Mouse (Mus musculus): Measurements from ENCODE around the gene Slc13a3.
A peak's percentile ranks its signal among the peaks of the same experiment; 100 is the strongest.

Gene Slc13a3

DNA sequence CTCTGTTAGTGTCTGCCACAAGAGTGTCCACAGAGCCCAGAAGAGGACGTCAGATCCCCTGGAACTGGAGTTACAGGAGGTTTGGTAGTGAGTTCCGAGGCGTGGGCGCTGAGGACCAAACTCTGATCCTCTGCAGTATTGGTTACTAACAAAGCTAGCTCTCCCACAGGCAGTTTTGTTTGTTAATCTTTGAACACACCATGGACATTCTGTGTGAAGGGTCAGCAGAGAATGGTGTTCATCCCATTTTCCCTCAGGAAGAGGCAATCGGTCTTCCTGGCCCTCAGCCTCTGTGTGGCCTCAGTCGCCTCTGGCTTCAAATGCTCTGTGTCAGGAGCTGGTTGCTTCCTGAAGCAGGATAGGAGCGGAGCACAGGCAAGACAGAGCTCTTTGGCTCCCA, 2.4 kb upstream of the Slc13a3 start:
- DNase-seq, result no peak

DNA sequence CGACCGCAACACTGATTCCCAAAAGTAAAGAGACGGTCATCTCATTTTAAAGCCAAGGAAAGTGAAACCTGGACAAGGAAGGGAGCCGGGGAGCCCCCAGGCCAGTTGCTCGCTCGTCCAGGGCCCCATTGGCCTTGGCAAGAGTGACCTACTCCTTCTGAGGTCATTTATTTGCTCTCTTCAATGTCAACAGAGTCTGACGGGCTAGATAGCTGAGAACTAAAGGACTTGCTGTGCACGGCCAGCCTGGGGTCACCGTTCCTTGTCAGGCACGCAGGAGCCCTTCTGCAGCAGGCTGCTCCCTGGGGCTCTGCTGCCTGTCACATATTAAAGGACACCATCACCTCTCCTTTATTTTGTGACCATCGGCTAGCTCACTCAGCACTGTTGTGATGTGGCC, 1.1 kb downstream of the Slc13a3 start:
- no peak for DNase-seq

DNA sequence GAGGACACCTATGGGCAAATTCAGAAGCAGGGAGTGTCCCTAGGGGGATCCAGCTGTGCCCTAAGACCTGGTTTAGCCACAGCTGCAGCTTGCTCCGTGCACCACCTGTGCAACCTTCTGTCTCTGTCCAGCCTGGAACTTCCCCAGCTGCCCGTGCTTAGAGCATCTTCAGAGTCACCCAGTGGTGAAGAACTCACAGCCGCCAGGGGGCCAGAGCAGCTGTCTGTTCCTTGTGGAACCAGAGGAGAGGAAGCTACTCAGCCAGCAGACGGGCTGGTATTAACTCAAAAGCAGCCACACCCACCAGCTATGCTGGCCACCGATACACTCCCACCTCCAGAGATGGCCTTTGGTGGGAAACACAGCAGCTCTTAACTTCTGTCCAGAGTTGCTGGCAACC, 2.9 kb downstream of the Slc13a3 start:
- DNase-seq, result peak; percentile 38

DNA sequence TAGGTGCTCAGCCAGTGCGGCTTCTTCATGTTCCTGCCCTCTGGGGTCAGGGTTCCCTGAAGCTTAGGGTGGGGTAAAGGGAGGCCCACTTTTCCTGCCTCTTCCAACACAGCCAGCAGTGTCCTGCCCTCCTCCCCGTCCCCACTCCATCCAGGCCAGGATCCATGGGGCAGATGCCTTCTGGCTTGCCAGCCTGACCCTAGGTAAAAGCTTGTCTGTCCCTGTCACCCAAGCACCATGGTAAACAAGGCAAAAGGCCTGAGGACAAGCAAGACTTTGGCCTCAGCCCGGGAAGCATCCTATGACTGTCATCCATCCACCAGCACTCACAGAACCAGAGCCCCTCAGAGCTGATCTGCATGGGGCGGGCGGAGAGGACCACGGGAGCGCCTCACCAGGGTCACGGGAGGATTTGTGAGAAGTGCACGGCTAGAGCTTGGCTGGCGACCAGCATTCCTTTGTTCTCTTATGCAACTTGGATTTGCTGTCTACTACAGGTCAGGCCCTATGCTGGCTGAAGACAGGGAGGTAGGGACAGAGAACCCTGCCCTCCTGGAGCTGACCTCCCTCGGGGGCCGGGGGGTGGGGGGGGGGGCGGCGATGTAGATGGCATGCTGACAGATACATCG, 5.1 kb downstream of the Slc13a3 start:
- peak; percentile 50 for DNase-seq

DNA sequence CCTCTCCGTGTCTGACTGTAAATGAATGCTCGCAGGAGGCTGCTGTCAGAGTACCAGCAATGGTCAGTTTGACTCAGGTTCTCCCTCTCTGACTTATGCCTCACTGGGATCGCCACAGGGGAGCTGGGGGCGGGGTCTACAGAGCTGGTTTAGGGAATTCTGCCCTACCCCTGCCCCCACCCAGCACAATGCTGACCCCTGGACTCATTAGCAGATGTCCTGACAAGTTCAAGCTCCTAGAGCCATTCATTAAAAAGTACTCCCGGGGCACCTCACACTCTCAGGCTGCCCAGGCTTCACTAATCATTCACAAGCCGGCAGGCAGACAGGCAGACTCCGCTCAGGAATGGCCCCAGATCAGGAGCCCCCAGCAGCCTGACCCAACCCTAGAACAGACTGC, 13.4 kb downstream of the Slc13a3 start:
- no peak for DNase-seq

DNA sequence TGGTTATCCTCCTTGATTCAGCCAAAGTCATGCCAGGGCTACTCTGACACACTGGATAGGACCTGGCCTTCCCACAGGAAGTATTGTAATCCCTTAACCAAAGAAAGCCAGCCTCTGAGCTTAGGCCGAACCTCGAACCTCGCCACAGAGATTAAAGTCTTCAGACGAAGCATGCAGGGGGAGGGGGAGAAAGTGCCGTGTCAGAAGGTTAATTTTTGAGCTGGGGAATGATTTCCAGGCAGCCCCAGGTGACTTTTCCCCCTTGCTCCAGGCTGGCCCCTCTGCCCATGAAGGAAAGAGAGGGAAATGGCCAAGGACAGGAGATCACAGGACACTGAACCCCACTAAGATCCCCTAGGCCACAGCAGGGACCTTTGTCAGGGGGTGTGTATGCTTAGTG, 14.8 kb downstream of the Slc13a3 start:
- no peak for DNase-seq

DNA sequence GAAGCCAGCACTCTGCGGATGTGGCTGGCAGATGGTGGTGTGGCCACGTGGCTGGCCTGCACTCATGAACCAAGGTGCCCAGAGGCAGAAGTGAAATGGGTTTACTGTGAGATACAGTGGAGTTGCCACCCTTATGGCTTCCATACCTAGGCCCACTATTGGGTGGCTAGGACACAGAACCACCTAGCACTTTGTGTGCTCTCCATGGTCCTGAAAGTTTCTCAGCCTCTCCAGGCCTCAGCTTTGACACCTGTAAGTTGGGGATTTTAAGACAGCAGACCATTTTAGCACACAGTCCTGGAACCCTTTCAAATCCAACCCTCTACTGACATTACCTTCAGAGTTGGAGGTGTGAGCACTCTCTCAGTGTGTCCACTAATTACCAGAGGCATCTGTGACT, 16.3 kb downstream of the Slc13a3 start:
- peak; percentile 11 for DNase-seq

DNA sequence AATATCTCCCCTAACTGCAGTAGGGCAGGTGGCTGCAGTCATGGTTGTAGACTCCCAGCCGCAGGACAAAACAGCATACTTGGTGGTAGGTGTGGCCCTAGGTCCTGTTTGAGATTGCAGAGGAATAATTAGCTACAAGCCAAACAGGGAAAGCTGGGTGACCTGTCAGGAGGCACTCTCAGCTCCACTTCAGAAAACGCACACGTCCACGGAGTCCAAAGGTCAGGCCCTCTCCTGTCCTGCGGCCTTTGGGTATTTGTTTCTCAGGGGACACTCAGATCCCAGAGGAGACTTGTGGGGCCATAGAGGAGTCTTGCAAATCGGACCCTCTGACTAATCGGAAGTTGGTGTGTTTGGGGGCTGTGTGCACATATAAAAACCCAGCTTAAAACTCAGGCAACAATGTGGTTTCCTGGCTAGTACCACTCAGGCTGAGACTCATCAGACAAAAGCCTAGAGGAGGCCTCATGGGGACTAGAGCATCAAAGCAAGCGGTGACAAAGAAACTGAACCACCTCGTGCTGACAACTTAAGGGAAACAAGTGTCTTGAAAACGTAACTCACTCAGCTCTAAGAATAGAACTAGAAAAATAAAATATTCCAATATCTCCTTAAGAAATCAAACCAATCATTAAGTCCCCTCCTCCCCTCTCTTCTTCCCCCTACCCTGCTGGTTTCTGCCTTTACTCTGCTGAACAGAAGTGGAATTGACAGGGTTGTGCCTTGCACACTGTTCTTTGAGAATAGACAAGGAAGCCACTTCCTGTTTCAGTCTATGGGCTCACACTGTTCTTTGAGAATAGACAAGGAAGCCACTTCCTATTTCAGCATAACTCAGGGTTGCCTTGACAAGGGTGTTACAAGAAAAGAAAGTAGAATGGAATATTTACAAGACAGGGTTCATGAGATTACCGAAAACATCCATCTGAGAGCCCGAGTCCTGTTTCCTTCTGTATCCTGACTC, 20.0 kb downstream of the Slc13a3 start:
- DNase-seq, result no peak

DNA sequence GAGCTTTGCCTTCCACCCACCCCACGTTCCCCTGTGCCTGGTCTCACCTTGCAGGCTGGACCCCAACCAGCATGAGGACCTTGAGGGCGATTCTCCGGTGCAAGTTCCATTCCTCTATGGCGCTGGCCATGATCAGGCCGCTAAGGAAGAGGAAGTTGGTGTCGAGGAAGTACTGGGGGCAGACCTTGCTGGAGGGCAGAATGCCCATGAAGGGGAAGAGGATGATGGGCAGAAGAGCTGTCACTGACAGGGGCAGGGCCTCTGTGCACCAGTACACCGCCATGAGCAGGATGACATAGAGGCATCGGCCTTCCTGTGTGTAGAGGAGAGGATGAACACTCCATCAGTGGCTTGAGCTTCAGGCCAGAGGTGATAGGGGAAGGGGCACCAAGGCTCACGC, 24.6 kb downstream of the Slc13a3 start:
- no peak for DNase-seq

DNA sequence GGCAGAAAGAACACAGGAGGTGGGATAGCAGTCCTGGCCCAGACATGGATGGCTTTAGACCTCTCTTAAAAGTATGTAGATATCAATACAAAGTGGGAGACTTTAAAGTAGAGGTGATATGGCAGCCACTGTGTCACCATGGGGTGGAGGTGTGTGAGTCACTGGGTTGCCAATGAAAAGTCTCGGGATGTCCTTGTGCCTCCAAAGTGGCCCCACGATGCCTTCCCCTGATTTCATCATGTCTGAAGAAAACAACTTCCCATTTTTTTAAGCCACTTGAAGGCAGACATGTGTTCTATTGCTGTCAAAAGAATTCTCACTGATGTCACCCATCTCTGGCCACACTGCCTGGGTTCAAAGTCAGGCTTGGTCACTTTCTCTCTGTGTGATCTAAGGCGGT, 28.2 kb downstream of the Slc13a3 start:
- no peak for DNase-seq

DNA sequence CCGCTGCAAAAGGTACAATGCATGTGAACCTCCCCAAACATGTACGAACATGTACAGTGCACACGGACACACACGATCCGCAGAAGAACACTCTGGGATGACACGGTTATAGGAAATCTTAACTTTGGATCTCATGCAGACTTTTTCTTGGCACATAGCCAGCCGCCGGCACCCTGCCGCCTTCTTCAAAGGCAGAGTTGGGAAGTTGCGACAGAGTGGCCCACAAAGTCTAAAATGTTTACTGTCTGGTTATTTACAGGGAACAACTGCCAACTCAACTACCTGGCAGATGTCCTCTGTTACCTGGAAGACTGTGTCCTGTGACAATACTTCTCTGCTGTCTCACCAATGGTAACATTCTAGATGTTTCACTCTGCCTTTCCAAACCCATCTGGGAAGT, 30.0 kb downstream of the Slc13a3 start:
- DNase-seq, result peak; percentile 20

DNA sequence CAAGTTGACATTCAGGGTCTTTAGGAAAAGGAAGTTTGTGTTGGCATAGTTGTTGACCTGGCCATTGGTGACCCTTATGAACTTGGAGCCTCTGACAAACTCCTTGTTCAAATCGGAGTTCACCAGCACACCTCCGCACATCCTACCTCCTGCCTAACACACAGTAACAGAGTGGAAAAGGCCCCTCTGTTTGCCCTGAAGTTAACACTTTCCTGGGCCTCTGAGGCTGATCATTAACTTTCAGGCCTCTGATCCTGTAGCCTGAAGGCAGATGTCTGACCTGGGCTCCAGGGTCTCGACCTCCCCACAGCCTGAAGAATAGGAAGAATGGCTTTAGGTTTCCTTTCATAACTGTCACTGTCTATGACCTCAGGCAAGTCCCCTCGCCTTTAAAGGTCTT, 31.4 kb downstream of the Slc13a3 start:
- DNase-seq, result no peak

DNA sequence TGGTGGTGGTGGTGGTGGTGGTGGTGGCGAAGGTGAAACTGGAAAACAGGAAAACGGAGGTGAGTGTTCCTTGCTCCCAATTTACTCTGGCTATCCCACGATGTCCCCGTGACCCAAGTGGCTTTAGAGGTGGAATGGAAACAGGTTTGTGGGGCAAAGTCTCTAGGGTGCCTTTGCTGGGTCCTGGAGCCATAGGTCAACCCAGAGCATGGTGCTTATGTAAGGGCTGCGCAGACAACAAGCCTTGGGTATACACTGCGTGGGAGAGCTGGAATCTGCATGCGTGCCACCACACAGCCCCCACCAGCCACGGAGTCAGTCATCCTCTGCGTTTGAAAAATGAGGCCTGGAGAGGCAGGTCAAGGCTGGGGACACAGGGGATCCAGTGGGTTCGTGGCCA, 33.4 kb downstream of the Slc13a3 start:
- no peak for DNase-seq

DNA sequence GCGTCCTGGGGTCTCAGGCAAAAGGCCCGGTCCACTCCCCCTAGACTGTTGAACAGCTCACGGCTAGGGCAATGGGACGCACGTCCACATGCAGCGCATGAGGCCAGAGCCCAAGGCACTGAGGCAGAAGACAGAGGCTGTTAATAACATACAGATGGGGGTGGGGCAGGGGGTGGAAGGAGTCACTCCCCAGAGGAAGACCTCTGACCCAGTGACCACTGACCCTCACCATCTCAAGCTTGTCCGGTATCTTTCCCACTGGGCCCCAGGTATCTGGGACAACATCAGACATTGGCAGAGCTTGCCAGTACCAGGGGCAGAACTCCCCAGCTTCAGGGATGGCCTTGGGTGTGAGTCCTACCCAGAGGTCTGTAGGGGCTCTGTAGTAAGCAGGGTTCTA, 34.1 kb downstream of the Slc13a3 start:
- DNase-seq, result no peak

DNA sequence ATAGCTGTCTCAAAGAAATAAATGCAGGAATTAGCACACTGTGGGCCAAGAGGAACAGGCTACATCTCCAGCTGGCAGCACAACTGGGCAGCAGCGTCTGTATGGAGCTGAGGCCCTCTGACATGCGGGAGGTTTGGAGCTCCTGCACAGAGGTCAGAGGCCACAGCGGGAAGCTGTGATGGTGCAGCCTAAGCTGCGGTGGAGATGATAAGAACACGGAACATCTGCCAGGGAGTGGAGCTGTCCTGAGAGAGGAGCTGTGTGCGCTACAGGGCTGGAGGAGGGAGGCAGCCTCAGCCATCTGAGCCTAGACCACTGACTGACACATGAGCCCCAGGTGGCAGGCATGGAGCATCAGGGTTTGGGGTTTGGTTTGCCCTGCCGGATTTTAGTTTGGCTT, 44.3 kb downstream of the Slc13a3 start:
- DNase-seq, result no peak

DNA sequence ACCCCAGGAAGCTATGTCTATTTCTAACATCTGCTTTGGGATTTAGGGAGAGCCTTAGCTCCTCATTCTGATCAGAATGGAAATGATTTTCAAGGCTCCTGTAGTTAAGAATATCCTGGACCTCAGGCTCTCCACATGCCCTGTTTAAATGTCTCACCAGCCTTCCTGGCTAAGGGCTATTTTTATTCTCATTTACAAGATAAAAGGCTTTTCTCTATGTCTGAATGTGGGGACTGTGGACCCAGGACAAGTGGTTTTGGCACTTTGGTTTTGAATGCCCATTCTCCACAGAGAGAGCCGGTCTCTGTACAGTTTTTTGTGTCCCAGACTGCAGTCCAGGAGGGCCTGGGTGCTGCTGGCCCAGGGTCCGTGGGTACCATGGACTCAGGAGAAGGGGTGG, 52.8 kb downstream of the Slc13a3 start:
- no peak for DNase-seq

DNA sequence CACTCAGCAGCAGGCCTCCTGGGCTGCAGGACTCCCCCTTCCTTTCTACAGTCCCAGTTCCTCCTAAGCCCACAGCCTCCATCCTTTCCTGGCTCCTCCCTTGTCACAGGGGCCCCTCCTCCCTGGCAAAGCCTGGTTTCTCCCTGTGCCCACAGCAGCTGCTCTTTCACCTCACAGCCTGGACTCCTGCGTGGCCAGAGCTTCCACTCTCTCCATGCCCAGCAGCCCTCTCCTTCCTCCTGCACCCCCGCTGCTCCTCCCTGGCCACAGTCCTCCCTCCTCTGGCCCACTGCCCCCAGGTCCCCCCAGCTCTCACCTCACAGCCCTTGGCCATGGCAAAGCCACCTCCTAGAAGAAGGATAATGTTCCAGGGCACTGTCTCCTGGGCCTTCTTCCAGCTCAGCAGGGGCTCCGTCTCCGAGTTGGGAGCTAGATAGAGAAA, 53.3 kb downstream of the Slc13a3 start:
- no peak for DNase-seq

DNA sequence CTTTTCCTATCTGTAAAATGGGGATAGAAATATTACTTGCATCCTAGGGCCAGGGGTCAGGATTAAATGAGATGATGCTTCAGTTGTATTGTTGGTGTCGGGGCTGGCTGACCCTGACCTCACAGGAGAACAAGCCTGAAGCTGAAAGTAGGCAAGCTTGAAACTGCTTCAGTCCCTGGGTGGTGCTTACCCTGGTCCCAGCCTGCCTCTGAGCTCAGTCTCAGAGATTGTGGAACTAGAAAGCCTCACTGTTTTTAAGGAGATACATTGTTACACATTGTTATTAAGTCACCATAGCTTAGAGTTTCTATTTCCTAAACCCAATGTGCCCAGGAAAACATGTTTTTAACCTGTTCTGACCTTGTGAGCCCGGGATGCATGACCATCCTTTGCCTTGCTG, 54.5 kb downstream of the Slc13a3 start:
- no peak for DNase-seq

DNA sequence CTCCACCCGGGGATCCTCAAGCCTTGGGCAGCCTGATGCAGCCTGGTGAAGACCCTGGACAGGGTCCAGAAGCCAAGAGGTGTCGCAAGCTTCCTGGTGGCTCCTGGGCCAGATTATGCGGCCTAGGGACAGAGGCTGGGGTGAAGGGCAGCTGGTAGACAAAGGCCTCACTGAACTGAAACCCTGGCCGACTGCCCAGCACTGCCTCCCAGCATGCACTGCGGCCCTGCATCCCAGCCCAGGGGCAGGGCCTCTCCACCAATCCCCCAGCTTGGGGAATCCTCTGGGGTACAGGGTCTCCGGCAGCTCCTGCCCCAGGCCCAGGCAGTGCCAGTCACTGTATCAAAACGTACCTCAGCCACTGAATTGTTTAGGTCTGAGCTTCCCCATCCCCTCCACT, 55.7 kb downstream of the Slc13a3 start:
- DNase-seq, result peak; percentile 31

DNA sequence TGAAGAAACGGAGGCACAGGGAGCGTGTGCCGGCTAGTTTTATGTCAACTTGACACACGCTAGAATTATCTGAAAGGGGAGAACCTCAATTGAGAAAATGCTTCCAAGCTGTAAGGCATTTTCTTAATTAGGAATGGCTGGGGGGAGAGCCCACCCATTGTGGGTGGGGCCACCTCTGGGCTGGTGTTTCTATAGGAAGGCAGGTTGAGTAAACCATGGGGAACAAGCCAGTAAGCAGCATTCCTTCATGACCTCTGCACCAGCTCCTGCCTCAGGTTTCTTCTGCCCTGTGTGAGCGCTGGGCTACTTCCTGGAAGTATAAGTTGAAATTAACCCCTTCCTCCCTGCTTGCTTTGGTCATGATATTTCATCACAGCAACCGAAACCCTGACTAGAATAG, 57.2 kb downstream of the Slc13a3 start:
- no peak for DNase-seq

DNA sequence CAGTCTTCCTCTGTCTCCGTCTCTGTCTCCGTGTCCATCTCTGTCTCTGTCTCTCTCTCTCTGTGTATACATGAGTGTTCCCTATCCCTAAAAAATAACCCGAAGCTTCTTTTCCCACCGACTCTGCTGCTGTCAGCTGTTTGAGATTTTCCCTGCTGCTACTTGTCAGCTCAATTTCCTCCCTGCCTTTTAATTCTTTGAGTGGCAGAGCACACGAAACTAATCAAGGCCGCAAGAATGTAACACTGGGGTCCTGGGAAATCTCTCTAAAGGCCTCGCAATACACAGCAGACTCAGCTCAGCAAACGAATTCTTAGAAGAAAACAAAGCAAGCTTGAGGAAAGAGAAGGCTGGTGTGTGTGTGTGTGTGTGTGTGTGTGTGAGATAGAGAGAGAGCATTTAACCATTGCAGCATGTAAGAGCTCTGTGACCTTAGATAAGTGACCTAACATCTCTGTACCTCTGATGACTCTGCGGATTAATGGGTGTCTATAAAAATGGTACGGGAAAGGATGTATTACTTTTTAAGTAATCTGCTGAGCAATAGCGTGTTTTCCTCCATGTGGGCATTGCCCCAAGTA, 57.8 kb downstream of the Slc13a3 start:
- DNase-seq, result no peak

DNA sequence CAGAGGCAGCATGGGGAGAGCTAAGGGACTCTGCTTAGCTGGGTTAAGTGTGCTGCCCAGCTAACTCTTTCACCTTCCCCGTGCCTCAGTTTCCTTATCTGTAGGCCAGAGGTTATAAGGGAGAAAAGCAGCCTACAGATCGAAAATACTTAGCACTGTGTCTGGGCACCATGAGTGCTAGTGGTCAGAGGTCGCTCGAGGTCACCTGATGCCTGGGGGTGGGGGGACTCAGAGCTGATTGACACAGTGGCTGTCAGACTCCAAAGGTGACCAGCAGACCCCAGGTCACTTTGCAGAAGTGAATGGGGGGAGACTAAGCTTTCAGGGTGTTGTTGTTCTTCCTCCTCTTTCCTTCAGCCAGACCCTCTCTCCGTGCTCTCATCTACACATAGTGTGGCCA, 58.7 kb downstream of the Slc13a3 start:
- DNase-seq, result no peak

DNA sequence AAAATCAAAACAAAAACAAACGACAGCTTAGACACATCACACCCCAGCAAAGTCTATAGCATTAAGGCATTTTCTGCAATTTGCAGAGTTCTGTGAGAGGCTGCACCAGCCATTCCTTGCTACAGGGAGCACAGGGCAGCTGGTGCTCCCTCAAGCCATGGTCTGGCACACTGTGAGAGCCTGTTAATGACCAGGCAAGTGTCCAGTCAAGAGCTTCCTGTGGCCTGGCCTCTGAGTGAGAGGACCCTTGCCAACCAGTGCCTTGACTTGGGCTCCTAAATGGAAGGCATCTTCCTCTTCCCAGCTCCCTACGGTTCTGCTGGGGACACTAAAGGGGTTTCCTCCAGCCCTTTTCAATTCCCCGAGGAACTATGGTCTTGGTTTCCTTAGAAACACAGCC, 59.1 kb downstream of the Slc13a3 start:
- no peak for DNase-seq

DNA sequence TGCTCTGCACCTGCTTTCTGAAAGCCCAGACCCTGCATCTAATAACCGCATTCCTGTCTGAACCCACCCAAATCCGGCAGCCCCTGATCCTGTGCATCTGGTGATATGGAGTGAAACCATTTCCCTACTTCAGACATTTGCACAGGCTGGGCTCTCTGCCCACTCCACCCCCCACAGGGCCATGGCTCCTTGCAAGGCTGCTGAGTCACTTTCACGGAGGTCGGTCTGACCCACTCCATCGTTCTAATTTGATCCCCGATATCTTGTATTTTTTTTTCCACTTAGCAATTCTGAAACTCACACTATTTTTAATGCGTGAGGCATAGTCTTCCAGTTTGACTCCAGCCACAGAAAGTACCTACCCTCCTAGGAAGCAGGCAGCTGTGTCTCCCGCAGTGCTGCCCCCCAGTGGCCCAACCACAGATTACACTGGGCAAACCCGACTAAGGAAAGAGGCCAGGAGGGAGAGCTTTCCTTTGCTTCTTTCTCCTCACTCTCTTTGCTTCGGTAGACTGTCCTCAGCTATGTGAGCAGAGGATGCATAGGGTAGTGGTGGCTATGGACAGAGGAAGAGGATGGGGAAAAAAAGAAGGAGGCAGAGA, 65.2 kb downstream of the Slc13a3 start:
- peak; percentile 73 for DNase-seq

All from lung, postnatal 10 days (tissue).